Mouse (Mus musculus) gastrocnemius, postnatal 10 days (tissue): ENCODE measurements around the gene Lrrc15. TPM values are rescaled to one million over a fixed set of nuclear protein-coding genes. Genes with fewer than 3 reads are reported as not detected.

ENCODE experiments used
- DNase-seq: peaks from one replicate; pipeline ENCODE4 v3.0.0; 2021; ENCODE audit warnings: mixed read lengths
- long read RNA-seq, 2 experiments: library from polyadenylated mRNA; stranded (forward); transcript quantifications; one replicate each; pipeline ENCODE4 v2.0.0; 2021
- total RNA-seq, 2 experiments: library from RNA; stranded (reverse); gene quantifications; 2 replicates each; pipeline ENCODE4 v1.2.3; 2021

The Lrrc15 gene
- total RNA-seq, result 1 to 10 TPM in 1 of 2 experiments, under 1 TPM in 1; 0.80 to 2.0 TPM
- long read RNA-seq, experiment 1, full-length matches to known transcripts, result 1 of 2 reads
- long read RNA-seq, experiment 1, partial matches to known transcripts, result 0 of 2 reads
- long read RNA-seq, experiment 1, other reads (novel, unspliced or antisense), result 1 of 2 reads
- long read RNA-seq, experiment 2, result 0 reads

DNA sequence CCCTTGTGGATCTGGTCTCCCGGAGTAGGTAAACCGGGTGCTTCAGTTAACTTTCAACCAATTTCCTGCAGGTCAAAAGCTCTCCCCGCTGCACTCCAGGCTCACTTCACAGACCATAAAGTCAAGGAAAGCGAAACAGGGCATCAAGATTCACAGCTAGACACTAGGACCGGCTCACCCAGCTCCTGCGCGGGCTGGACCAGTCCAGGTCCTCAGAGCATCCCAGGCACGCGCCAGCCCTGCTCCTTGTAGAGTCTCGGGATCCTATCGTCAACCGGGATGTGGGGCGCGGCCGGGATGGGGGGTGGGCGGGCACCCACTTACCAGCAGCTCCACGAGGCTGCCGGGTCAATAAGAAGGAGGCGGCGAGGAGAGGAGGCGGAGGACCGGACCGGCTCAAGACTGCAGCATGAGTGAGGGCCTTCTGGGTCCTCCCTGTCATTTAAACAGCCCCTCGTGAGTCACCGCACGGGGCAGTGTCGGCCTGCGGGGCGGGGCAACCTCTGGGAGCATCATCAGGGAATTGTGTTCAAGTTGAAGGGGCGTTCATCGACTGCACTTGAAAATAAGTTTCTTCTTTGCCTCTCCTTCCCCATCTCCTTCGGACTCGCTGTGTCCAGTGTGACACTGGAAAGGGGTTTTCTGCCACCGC, at the start of gene Lrrc15:
TSS of gene Lrrc15 (minus strand) at position 413 of the 652 bp plus-strand sequence.
- DNase-seq, result no peak

GRCm38 (mm10) chr16:30314236-30314635, 31.2 kb upstream of the Lrrc15 start:
- DNase-seq, result no peak

- DNase-seq, result no peak
Observed at GRCm38 (mm10) chr16:30310647-30311046, 27.6 kb upstream of the Lrrc15 start, which contains the start of gene Gp5. Gp5 (minus strand) TSS chr16:30310779.

DNA sequence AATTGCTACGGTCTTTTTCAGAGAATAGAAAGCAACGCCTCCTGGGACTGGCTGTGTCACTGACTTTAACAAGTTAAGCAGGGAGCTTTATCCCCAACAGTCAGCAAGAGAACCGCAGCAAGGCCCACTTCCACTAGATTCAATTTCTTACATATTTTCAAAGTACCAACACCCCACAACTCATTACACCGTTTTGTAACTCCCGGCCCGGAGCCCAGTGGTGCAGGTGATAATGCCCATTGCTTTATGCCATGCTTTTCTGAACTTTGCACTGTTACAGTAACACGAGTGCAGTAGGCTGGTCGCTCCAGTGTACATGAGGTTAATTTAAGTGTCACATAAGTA, 27.1 kb upstream of the Lrrc15 start:
- no peak for DNase-seq

GRCm38 (mm10) chr16:30309395-30310170, 26.5 kb upstream of the Lrrc15 start:
- no peak for DNase-seq

DNA sequence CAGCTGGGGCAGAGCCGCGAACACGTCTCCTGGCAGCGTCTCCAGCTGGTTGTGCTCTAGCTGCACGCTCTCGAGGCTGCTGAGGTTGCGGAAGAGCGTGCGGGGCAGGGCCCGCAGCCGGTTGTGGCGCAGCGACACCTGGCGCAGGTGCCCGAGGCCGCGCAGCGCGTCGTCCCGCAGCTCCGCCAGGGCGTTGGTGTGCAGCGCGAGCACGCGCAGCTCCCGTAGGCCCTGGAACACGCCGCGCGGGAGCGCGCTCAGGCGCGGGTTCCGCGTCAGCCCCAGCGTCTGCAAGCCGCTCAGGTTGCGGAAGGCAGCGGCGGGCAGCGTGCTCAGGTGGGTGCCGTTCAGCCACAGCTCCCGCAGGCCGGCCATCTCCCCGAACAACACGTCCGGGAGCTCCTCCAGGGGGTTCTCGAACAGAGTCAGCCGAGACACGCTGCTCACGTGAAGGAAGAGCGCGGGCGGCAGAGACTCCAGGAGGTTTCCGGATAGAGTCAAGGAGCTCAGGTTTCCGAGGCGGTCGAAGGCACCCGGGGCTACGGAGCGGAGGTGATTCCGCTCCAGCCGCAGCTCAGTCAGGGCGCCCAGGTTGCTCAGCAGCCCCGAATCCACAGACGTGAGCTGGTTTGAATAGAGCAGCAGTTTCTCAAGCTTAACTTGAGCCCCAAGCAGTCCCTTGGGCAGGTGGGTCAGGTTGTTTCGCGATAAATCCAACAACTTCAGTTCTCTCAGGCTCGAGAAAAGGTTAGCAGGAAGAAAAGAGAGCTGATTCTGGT, 25.7 kb upstream of the Lrrc15 start:
- DNase-seq, result peak; percentile 26

- DNase-seq, result peak; percentile 26
Observed at GRCm38 (mm10) chr16:30307961-30308615, 25.0 kb upstream of the Lrrc15 start.

- DNase-seq, result no peak
Observed at GRCm38 (mm10) chr16:30307306-30307705, 24.2 kb upstream of the Lrrc15 start.

DNA sequence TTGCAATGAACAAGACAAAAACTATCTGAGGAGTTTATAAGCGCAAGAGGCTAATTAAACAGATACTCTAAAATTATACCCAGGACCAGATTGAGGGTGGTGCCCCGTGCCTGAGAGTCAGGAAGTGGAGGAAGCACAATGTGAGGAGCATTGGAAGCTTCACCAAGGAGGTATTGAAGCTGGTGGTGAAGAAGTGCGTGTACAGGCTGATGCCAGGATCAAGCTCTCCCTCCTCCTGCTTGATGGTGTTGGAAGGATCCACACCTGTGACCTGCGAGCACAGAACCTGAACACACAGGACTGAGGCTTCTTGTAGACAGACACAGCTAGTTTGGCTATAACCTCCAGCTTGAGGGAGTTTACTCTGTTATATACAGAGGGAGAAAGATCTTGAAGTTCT, 23.0 kb upstream of the Lrrc15 start:
- no peak for DNase-seq

GRCm38 (mm10) chr16:30304236-30304635, 21.2 kb upstream of the Lrrc15 start:
- no peak for DNase-seq

DNA sequence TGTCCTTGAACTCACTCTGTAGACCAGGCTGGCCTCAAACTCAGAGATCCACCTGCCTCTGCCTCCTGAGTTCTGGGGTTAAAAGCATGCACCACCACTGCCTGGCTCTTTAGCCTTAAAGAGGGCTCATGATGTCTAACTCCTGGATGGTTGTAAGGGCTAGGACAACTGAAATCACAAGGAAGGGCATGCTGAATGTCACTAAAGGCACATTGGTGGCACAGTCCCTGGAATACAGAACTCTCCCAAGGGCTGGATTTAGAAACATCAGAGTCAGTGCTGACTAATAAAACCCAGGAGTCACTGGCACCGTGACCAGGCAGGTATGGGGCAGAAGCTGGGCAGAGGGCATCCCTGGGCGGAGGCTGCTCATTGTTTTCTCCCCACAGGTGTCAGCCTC, 20.4 kb upstream of the Lrrc15 start:
- DNase-seq, result no peak

DNA sequence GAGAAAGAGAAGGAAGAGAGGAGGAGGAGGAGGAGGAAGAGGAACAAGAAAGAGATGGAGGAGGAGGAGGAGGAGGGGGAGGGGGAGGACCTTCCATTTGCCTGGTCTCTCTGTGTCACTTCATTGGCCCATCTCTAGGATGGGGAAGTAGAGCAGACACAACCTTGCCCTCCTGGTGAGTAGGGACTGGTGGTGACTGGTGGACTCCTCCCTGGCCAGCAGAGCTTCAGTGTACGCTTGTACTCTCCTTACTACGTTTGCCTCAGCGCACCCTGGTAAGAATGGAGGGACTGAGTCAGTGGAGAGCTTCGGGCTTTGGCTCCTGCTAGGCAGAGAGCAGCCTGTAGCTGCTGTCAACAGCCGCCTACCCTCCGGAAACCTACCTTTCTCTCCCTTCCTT, 19.6 kb upstream of the Lrrc15 start:
- DNase-seq, result no peak

DNA sequence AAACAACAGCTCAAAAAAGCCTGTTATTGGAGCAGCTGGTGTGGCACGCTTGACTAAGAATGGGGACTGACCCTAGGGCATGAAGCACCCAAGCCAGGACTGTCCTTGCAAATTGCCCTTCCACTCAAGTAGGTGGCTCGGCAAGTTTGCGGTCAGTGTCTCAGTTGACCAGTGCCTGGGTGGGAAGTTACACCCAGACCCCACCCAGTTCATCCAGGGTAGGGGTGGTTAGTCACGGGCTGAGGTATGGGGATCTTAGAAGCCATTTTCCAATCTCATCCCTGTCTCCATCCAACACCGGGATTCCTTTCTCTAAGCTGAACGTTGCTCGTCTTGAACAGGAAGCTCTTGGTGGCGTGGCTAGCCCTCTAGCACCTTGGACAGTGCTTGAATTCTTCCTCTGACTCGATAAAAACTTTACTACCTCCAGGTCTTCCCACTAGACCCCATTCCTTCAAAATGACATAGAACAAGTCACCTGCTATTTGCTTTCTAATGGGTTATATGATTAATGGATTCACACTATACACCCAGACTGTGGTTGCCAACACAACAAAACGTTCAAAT, 16.7 kb upstream of the Lrrc15 start:
- DNase-seq, result no peak

DNA sequence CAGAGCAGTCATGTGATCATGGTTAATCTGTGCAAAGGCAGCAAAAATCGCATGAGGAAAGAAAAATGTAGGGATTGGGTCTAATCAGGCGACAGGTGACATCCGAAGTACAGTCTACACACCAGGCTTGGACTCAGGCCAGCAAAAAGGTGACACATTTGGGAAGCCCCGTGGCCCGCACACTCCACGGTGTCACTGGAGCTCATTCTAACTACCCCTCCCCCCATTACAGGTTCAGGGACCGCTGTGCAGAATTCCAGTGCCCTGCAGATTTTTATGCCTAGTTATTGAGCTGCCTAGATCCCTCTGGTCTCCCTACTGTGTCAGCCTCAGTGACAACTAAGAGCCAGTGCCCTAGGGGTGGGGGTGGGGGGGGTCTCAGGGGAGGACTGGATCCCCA, 14.4 kb upstream of the Lrrc15 start:
- DNase-seq, result no peak

DNA sequence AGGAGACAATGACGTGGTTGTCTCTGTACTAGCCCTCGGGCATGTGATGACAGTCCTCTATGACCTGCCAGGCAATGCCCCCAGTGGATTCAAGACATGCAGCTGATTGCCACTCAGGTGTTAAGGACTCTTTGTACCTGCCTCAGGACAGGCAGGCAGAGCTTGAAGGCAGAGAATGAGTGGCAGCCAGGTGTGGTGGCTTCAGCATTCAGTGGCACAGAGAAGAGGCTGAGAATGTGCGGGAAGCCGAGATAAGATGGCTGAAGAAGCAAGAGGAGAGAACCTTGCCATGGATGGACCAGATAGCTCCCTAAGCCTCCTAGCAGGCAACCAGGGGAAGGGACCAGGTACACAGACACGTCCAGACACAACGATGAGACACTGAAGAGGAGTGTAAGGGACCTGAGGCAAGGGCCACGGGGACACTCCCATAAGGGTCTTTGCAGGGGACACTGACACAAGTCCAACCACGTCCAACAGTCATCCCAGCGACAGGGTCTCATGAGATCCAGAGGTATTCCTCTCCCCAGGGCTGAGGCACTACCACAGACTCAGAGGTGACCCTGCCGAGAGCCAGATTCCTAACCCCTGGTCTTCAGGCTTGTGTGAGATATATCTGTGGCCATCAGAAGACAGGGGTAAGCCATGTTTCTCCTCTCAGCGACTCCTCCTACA, 13.7 kb upstream of the Lrrc15 start:
- no peak for DNase-seq

- DNase-seq, result no peak
Observed at GRCm38 (mm10) chr16:30295106-30295505, 12.1 kb upstream of the Lrrc15 start.

DNA sequence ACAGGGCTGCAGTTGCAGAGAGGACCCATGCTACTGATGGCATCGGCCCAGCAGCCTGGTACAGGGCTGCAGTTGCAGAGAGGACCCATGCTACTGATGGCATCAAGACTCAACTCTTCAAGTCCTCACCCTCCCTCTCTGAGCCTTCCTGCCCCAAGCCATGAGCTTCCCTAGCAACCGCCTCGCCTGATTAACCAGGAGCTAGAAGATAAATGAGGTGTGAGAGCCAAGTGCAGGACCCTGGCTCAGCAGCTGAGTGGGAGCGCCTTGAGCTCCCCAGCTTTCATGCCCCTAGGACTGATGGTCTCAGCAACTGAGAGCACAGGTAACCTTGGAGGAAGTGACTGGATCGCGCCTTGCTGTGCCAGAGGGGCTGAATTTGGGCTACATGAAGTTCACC, 7.4 kb upstream of the Lrrc15 start:
- DNase-seq, result no peak

GRCm38 (mm10) chr16:30285701-30286100, 2.6 kb upstream of the Lrrc15 start:
- no peak for DNase-seq

- DNase-seq, result no peak
Observed at GRCm38 (mm10) chr16:30283743-30284337, 784 bp upstream of the Lrrc15 start.

DNA sequence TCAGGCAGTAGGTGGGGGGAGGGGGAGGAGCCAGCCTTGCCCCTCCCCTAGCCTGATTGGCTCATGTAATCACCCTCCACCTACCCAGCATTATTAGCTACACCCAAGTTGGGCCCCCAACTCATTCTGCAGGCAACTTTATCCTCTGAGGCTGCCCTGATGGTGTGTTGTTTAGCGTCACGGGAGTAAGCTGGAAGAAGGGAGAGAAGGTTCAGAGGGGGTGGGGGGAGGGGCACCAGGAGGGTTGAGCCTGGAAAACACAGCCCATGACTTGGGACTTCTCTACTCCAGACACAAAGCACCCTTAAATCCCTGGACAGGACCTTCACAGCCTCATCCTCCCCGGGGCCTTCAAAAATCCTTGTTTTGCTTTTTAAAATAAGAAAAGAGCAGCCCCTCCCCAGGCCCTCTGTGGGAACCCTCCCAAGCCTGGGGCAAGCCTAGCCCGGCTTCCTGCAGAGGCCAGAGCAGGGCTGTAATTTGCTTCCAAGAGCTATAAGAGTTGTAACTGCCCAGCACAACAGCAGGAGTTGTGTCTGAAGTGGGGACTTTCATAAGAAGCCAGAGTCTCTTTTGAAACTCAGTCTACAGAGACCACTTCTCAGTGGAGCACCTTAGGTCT, 2.3 kb downstream of the Lrrc15 start:
- no peak for DNase-seq
